Mouse (Mus musculus): ENCODE measurements around the gene Inava.

The Inava gene

DNA sequence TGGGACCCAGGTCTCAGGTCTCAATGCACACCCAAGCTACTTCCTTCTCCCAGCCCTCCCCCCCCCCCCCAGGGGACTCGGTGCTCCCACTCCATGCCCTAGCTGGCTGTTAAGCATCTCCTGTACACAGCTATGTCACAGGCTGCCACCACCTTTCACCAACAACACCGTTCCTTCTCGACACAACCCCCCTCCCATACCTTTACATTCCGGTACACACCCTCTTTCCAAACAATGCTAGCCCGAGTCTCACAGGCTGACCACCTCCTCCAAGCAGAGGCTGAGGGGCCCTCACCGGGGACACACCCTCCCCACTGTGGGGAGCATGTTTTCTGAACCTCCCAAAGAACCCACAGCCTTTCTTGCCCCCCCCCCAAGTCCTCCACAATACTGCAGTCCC lies 2.5 kb downstream of the Inava start:
- CTCF ChIA-PET = interaction anchor here (0.6 kb wide), 3 partner anchors 23 to 232 kb away, joined by 3 to 13 read pairs (median 3); no protein-coding TSS in a partner anchor

DNA sequence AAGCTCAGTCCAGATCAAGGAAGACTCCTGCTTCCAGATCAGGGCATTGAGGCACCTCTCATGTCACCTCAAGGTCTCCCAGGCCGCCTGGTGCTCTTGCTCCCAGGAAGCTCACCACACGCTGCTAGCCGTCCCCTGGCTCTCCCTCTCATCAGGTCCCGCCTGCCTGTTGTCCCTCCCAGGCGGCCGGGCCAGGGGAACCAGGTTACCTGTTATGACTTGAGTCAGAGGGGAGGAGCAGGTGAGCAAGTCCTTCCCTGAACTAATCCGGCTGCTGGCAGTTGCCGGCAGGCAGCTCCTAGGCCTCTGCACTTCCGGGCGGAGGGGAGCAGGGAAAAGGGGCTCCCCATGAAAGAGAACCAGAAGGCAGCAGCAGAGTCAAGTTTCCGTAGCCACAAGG lies 3.9 kb downstream of the Inava start:
- CTCF ChIA-PET = no interaction called here

DNA sequence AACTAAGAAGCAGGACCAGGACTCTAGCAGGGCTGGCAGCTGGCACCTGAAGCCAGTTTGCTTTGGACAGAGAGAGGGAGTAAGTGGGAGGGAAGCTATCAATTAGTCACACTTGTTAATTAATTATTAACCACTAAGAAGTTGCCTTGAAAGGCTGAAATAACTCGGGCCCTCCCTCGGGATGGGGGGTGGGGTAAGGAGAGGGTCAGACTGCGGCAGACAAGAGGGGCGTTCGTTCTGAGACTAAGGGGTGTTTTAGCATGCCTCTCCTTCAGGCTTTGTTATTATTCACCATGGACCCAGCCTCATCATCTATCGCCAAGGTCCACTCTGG lies 5.1 kb downstream of the Inava start:
- CTCF ChIA-PET = no interaction called here

DNA sequence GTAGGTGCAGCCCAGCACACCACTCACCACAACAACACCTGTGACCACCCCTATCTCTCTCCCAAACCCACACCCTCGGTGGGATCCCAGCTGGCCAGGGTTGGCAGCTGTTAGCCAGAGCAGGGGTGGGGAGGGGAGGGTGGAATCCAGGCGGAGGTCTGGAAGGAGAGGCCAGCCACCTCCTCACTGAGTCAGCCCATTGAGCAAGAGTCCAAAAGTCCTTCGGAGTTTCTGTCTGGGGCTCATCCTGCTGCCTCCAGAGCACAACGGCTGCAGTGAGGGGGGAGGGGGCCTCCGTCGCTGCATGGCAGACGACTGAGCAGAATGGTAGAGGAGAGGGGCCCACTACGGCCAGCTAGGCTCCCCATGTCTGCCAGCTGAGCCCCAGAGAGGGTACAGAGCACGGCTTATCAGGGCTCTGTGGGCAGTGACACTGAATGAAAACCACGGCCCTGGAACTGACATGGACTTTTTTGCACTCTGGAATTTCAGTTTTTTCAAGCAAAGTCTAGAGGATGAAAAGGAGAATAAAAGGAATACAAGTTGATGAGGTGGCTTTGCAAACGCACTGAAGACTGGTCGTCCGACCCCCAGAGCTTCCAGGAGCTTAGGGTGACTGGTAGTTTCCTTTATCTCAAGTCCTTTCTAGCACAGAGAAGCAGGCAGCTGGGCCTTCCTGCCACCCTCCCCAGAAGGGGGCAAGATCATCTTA lies 5.6 kb downstream of the Inava start:
- CTCF ChIA-PET = interaction anchor here (0.6 kb wide), 1 partner anchor 108 kb away, joined by 3 read pairs; no protein-coding TSS in a partner anchor

DNA sequence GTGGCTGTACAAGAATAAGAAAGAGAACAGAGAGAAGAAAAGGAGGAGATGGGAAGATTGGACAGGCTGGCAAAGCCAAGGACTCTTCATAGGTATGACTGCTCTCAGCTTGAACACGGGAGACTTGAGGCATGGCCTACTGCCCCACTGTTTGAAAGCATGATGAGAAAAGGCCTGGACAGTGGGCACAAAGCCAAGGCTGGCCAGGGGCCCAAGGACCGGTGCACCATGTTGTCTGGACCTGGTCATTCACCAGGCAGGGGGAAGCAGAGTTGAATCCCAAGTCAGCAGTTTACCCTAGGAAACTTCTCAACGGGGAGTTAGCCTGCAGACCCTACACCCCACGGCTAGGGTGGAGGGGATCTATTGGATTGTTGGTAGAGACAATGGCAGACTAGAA lies 6.2 kb downstream of the Inava start:
- CTCF ChIA-PET = interaction anchor here (0.6 kb wide), 1 partner anchor 107 kb away, joined by 3 read pairs; no protein-coding TSS in a partner anchor

DNA sequence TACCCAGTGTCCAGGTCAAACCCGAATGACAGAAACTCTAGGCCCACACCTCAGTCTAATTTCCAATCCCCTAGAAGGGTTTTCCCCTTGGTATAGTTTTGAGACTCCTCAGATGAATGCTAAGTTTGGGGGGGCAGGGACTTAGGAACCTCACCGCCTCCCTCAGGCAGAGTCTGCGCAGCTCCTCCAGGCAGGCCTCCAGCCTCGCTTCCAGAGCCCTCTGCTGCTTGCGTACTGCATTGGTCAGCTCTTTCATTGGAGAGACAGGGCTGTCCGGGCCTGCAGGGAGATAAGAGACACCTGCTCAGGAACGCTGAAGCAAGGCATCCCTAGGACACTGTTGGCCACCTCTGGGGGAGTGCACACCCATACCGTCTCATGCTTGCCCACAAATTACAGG lies 7.4 kb downstream of the Inava start:
- CTCF ChIA-PET = interaction anchor here (0.6 kb wide), 1 partner anchor 13 kb away, joined by 17 read pairs; no protein-coding TSS in a partner anchor

DNA sequence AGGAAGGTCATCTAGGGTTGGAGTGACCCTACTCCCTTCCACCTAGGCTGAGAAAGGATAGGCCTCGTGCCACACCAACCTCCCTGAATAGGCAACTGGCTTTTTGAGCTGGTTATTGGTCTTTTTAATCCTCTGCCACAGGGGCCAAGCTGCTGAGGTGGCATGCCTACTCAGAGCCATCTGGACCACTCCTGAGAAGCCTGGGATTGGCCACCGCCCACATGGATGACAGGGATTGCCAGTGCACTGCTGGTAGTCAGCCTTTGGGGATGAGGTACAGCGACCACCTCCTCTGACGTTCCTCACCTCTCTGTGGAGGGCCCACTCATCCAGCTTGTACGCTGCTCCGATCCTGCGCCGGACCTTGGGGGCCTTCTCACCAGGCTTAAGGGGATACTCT lies 8.2 kb downstream of the Inava start:
- CTCF ChIA-PET = no interaction called here

GRCm38 (mm10) chr1:136223758-136224342 lies 10.2 kb downstream of the Inava start:
- CTCF ChIA-PET = no interaction called here

DNA sequence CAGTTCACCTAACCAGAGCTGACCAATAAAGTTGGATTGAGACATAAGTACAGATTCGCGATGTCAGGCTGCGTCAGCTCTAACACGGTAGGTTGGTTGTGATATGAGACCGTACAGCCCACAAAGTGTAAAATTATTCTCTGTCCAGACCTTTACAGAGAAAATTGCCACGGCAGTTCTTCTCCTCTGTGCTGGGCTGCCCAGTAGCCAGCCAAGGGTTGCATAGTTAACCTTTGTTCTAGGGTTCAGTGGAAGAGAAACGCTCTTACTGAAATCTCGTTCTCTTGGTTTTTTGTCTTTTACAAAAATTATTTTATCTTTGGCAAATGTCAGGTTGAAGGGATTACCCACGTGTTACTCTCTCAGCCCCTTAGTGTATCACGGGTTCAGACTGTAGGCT lies 11.7 kb downstream of the Inava start:
- CTCF ChIA-PET = no interaction called here

GRCm38 (mm10) chr1:136220037-136220871 lies 13.8 kb downstream of the Inava start:
- CTCF ChIA-PET = no interaction called here

GRCm38 (mm10) chr1:136214304-136214703 lies 19.8 kb downstream of the Inava start:
- CTCF ChIA-PET = no interaction called here

- CTCF ChIA-PET = interaction anchor here (0.6 to 1.2 kb wide), 4 partner anchors 14 to 100 kb away, joined by 3 to 17 read pairs (median 6); no protein-coding TSS in a partner anchor
Observed at GRCm38 (mm10) chr1:136212803-136213202, 21.3 kb downstream of the Inava start, which contains the start of gene Mroh3. Gene Mroh3 (minus strand): TSS chr1:136212828.

DNA sequence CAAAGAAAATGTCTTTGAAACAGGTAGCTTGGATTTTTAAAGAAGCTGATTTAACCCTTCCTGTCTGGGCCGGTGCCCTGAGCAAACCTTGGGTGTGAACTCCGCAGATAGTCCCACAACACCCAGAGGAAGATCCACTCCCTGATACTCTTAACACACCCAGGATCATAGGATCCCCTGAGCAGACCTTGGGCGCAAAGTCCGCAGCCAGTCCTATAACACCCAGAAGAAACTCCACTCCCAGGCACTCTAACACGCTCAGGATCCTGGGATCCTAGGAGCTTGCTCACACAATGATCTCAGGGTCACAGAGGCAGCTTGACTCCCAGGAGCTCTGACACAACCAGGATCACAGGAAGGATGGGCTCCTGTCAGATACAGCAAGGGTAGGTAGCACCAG lies 44.0 kb downstream of the Inava start:
- CTCF ChIA-PET = no interaction called here

DNA sequence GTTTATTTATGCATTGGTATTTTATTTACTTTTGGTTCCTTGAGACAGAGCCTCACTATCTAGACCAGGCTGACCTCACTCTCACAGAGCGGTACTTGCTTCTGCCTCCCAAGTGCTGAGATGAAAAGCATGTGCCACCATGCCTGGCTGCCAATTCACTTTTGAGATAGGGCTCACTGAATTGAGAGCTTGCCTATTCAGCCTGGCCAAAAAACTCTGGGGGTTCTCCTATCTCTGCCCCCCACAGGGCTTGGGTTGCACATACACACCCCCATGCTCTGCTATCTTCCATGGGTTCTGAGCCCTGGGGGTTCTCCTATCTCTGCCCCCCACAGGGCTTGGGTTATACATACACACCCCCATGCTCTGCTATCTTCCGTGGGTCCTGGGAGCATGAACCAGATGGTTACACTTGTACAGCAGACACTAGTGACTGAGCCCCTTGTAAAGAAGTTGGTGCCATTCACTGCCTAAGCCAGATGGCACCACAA lies 54.5 kb downstream of the Inava start:
- CTCF ChIA-PET = no interaction called here

DNA sequence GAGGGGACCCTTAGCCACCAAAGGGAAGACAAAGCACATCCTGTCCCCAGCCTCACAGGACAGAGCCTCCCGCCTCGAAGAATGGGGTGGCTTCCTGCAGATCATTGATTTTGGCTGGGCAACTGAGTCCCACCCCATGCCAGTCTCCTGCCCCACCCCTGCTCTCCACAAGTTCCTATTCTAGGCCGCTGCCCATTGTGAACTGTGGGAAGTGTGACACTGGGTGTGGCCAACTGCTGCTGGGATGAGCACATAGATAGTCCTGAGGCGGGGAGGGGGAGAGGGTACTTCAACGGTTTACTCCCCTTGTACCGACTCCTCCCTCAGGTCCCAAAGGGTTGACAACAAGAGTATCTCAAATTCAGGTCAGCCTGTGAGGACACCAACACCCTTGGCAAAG lies 55.3 kb downstream of the Inava start:
- CTCF ChIA-PET = no interaction called here

DNA sequence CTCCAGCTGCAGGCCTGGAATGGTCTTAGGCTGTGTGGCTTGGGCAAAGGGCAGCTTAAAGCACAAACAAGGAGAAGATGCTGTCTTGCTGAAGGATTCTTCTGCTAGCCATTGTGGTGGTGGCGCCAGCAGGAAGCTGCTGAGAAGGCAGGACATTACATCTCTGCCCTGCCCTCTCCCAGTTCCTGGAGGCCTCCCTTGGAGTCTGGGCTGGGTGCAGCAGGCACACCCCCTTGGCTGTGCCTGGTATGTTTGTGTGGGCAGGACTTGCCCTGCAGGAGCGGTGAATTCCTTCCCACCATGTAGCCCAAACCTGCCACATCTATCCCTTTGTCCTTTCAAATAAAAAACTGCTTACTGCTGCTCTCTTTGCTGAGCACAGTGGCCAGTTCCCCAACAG lies 57.0 kb downstream of the Inava start:
- CTCF ChIA-PET = interaction anchor here (0.6 kb wide), 1 partner anchor 173 kb away, joined by 8 read pairs; no protein-coding TSS in a partner anchor

GRCm38 (mm10) chr1:136175183-136175582 lies 58.9 kb downstream of the Inava start:
- CTCF ChIA-PET = interaction anchor here (0.6 to 1.2 kb wide), 6 partner anchors 20 to 71 kb away, joined by 3 to 8 read pairs (median 5); no protein-coding TSS in a partner anchor

DNA sequence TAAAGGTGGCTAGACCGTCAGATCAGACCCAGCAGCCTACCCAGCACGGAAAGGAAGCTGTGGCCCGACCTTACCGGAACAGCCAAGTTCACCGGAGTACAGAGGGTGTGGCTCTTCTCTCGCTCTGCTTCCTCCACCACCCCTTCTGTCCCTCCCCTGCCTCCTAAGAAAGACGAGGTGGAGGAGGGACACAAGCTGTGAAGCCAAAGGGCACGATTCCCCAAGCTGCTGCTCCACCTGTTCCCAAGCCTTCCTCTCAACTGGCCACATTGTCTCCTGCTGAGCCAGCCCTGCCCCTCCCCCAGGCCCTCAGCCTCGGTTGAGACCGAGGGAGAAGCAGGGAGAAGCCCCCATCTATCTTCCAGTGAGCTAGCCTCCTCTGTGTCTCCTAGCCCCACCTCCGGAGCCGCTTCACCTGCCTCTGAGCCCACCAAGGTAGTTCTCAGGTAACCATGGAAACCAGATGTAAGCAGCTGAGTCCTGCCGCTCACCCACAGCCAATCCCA lies 59.9 kb downstream of the Inava start:
- CTCF ChIA-PET = interaction anchor here (1.0 to 1.1 kb wide), 2 partner anchors 18 to 36 kb away, joined by 3 to 5 read pairs; no protein-coding TSS in a partner anchor

GRCm38 (mm10) chr1:136172696-136173095 lies 61.4 kb downstream of the Inava start:
- CTCF ChIA-PET = no interaction called here

- CTCF ChIA-PET = interaction anchor here (1.4 kb wide), 1 partner anchor 27 kb away, joined by 3 read pairs; no protein-coding TSS in a partner anchor
Observed at GRCm38 (mm10) chr1:136170109-136170508, 64.0 kb downstream of the Inava start.

DNA sequence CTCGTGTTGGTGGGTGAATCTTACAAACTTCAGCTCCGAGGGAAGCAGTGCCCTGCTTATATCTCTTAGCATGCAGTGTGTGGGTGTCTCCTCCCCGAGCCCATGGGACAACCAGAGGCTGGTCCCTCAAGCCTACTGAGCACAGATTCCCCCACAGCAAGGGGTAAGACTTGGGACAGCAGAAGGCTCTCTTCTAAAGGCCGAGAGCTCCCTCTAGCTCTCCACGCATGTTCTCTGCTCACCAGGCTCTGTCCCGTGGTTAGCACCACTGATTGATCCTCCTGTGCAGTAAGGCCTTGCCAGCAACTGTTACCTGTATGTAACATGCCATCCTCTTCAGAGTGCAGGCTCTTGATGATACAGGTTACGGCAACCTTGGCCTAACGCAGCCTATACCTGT lies 66.4 kb downstream of the Inava start:
- CTCF ChIA-PET = interaction anchor here (0.5 to 0.7 kb wide), 3 partner anchors 37 to 260 kb away, joined by 3 to 4 read pairs (median 3); no protein-coding TSS in a partner anchor

DNA sequence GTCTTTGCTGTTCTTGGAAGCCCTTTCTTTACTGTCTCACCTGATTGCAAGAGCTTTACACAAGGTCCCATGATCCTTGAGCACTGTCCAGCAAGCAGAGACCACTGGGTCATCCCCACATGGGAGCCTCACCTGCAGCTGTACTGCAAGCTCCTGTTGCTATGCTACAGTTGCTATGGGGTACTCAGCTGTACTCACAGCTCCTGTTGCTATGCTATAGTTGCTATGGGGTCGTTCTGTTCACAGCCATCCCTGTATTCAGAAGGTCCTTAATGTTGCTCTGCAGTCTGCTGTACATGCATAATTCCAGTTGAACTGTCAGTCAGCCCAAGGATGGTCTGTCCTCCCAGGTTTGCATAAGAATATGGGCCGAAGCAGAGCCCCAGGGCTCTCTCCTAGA lies 68.6 kb downstream of the Inava start:
- CTCF ChIA-PET = interaction anchor here (0.9 kb wide), 1 partner anchor 23 kb away, joined by 3 read pairs; no protein-coding TSS in a partner anchor

Data from spleen, embryonic (tissue).